Mouse (Mus musculus) embryo, embryonic 11 days (tissue): ENCODE measurements at regions not wholly inside any gene's neighbourhood (a gene's known extent, or its start where the extent isn't known, plus 50 kb on each side); places are given as distances from the start of the nearest gene placed in this dataset.

Source experiments
- DNase-seq: peaks from one replicate; pipeline ENCODE4 v3.0.0-alpha.2; 2015

GRCm38 (mm10) chr3:124849915-124850314 lies 269.0 kb upstream of the 1700003H04Rik start:
- peak; percentile 2 for DNase-seq

GRCm38 (mm10) chr3:124820586-124820985 lies 239.7 kb upstream of the 1700003H04Rik start:
- DNase-seq = no peak

- DNase-seq = no peak
These were observed 226.0 kb upstream of the 1700003H04Rik start for GRCm38 (mm10) chr3:124806891-124807290.

- peak; percentile 11 for DNase-seq
These were observed 208.5 kb upstream of the 1700003H04Rik start for GRCm38 (mm10) chr3:124789220-124790017.

- DNase-seq = no peak
These were observed 207.3 kb upstream of the 1700003H04Rik start for GRCm38 (mm10) chr3:124788181-124788580.

GRCm38 (mm10) chr3:124770326-124770725 lies 189.4 kb upstream of the 1700003H04Rik start:
- no peak for DNase-seq

GRCm38 (mm10) chr3:124769252-124769651 lies 188.4 kb upstream of the 1700003H04Rik start:
- DNase-seq = no peak

- DNase-seq = no peak
These were observed 175.0 kb upstream of the 1700003H04Rik start for GRCm38 (mm10) chr3:124755693-124756435.

- DNase-seq = peak; percentile 27
These were observed 171.7 kb upstream of the 1700003H04Rik start for GRCm38 (mm10) chr3:124752571-124753118.

GRCm38 (mm10) chr3:124749314-124749713 lies 168.4 kb upstream of the 1700003H04Rik start:
- DNase-seq = no peak

GRCm38 (mm10) chr3:124728281-124728680 lies 147.4 kb upstream of the 1700003H04Rik start:
- DNase-seq = no peak

GRCm38 (mm10) chr3:124712166-124712565 lies 131.3 kb upstream of the 1700003H04Rik start:
- no peak for DNase-seq

GRCm38 (mm10) chr3:124673551-124673950 lies 92.7 kb upstream of the 1700003H04Rik start:
- DNase-seq = no peak

GRCm38 (mm10) chr3:124658153-124658552 lies 77.3 kb upstream of the 1700003H04Rik start:
- DNase-seq = no peak

- DNase-seq = no peak
These were observed 52.5 kb upstream of the 1700003H04Rik start for GRCm38 (mm10) chr3:124633372-124633771.
